Mouse (Mus musculus) heart, embryonic 12.5 days (tissue): ENCODE measurements around the gene Clic6. TPM values are rescaled to one million over a fixed set of nuclear protein-coding genes. Genes with fewer than 3 reads are reported as not detected.
A peak's percentile ranks its signal among the peaks of the same experiment; 100 is the strongest.
"Not testable (repeated sequence)": the region's sequence is repeated elsewhere in the genome, so short reads cannot be mapped to it uniquely, and the experiment has no call there.

Source experiments
- ATAC-seq: fragments of 200-750 bp; cut with Nextera tagmentation; 2 replicates; pipeline ENCODE4 v1.8.0; 2017; ENCODE audit warnings: moderate TSS enrichment, moderate library complexity; ENCODE audit not compliant: insufficient number of reproducible peaks, low FRiP score
- H3K27ac ChIP-seq: fragments of 300-500 bp; sonication (generic); 2 replicates; pipeline ENCODE4 v1.5.1; 2016; ENCODE audit warnings: mild to moderate bottlenecking, moderate library complexity; ENCODE audit not compliant: poor library complexity, severe bottlenecking
- H3K27me3 ChIP-seq: fragments of 300-500 bp; sonication (generic); replicated peaks from 2 replicates; pipeline ENCODE4 v1.6.1; 2016; ENCODE audit warnings: mild to moderate bottlenecking, moderate library complexity
- H3K36me3 ChIP-seq: fragments of 300-500 bp; sonication (generic); 2 replicates; pipeline ENCODE4 v1.6.1; 2016; ENCODE audit warnings: mild to moderate bottlenecking, moderate library complexity
- H3K4me1 ChIP-seq: fragments of 300-500 bp; sonication (generic); replicated peaks from 2 replicates; pipeline ENCODE4 v1.6.1; 2016; ENCODE audit warnings: mild to moderate bottlenecking
- H3K4me2 ChIP-seq: fragments of 300-500 bp; sonication (generic); 2 replicates; pipeline ENCODE4 v1.6.1; 2016; ENCODE audit warnings: mild to moderate bottlenecking, moderate library complexity
- H3K4me3 ChIP-seq: fragments of 300-500 bp; sonication (generic); 2 replicates; pipeline ENCODE4 v1.5.1; 2016; ENCODE audit warnings: mild to moderate bottlenecking
- H3K9ac ChIP-seq: fragments of 300-500 bp; sonication (generic); 2 replicates; pipeline ENCODE4 v1.6.1; 2016; ENCODE audit warnings: mild to moderate bottlenecking, moderate library complexity
- H3K9me3 ChIP-seq: fragments of 300-500 bp; sonication (generic); replicated peaks from 2 replicates; pipeline ENCODE4 v1.6.1; 2016; ENCODE audit warnings: mild to moderate bottlenecking, moderate library complexity
- WGBS: fragments of 180-500 bp; shearing (Covaris S2); methylation state at CpG from one replicate; pipeline ENCODE4 v1.1.7; 2016; 5-methylcytosine and 5-hydroxymethylcytosine counted together
- polyA plus RNA-seq: library from polyadenylated mRNA; unstranded; fragments of >200 nt; fragmentation: Nextera tagmentation; extraction: Ambion mirVana; gene quantifications from 2 replicates; pipeline ENCODE4 v1.2.1, GENCODE M21; 2016

Clic6 gene
- polyA plus RNA-seq, 1 experiment from 2014 or later = 1.8 TPM

DNA sequence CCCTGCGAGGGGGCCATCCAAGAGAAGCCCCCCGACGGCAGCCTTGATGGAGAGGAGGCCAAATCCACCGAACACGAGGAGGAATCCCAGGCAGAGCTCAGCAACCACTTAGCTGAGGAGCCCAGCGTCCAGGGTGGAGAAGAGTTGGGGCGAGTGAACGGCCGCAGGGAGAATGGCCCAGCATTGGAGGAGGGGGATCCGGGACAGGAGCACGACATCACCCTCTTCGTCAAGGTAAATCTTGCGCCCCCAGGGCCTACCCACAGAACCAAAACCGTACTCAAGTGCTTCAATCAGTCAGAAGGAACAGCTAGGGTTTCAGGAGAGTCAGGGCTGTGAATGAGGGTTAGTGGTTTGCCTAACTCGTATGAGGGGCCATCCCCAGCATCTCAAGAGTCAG lies 13.8 kb downstream of the Clic6 start:
- no peaks in the 10 kb centered on the region for H3K9me3 ChIP-seq
- H3K27me3 ChIP-seq = peaks cover 53% of the 10 kb centered on the region
- H3K9ac ChIP-seq = peak overlapping the region; percentile 50; the same call in 1 of the 2 replicates
- no peak overlapping the region for H3K27ac ChIP-seq
- peaks cover 12% of the 10 kb centered on the region for H3K4me1 ChIP-seq
- WGBS = 18% methylated on average over 15 of the region's 15 CpGs
- peak overlapping the region; percentile 82 for H3K4me2 ChIP-seq
- no peak for ATAC-seq
- H3K4me3 ChIP-seq = peak overlapping the region; percentile 51
- no peaks in the 10 kb centered on the region for H3K36me3 ChIP-seq

- Histone ChIP-seq H3K4me3 (no peak overlapping the region), H3K4me2 (no peak overlapping the region), H3K9me3 (no peaks in the 10 kb centered on the region), H3K4me1 (peaks cover 9% of the 10 kb centered on the region), H3K9ac (no peak overlapping the region), H3K36me3 (no peaks in the 10 kb centered on the region), H3K27me3 (peaks cover 57% of the 10 kb centered on the region), H3K27ac (no peak overlapping the region)
- WGBS = 80% methylated on average over 8 of the region's 8 CpGs
- ATAC-seq = no peak
Measured at GRCm38 (mm10) chr16:92500534-92500933, 15.0 kb downstream of the Clic6 start.

DNA sequence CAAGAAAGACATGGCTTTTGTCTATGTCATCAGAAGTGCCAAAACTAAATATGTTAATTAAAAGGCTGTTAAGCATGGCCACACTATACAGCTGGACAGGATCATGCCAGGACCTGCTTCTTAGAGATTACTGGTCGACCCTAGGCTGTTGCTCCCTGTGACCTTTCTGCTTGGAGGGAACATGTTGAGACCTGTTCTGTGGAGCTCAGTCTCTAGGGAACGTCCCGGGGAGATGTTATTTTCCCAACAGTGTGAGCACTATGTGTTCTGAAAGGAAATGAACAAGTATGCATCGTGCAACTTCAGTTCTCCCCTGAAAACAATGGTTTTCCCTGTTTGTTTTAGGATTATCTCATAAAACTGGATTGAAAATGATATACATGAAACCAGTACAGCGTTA lies 17.6 kb downstream of the Clic6 start:
- no peaks in the 10 kb centered on the region for H3K9me3 ChIP-seq
- H3K4me2 ChIP-seq = no peak overlapping the region
- H3K4me3 ChIP-seq = no peak overlapping the region
- ATAC-seq = no peak
- H3K4me1 ChIP-seq = peaks cover 8% of the 10 kb centered on the region
- H3K9ac ChIP-seq = no peak overlapping the region
- no peak overlapping the region for H3K27ac ChIP-seq
- WGBS = 52% methylated on average over 5 of the region's 5 CpGs
- no peaks in the 10 kb centered on the region for H3K36me3 ChIP-seq
- peaks cover 39% of the 10 kb centered on the region for H3K27me3 ChIP-seq

DNA sequence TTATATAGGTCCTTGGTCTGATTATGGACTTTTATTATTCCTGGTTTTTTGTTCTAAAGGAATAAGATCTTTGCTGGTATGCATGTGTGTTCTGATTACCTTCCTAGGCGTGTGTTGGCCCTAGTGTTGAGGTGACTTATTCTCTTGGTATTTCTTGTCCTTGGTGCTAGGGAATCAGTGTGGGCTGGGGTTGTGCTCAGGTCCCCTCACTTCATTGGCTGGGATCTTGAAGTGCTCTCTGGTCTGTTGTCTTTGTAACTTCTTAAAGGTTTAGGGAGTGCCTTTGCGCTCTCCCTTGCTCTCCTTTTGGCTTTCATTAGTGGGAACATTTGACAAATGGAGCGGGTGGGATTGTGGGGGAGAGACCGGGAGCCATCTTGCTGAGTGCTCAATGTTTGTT lies 22.0 kb downstream of the Clic6 start:
- Histone ChIP-seq H3K9ac (no peak overlapping the region), H3K27me3 (peaks cover 12% of the 10 kb centered on the region), H3K4me2 (no peak overlapping the region), H3K36me3 (no peaks in the 10 kb centered on the region), H3K9me3 (no peaks in the 10 kb centered on the region), H3K4me1 (no peaks in the 10 kb centered on the region), H3K4me3 (no peak overlapping the region), H3K27ac (no peak overlapping the region)
- WGBS = 74% methylated on average over 4 of the region's 4 CpGs
- ATAC-seq = no peak

- no peak overlapping the region for H3K4me2 ChIP-seq
- no peak overlapping the region for H3K9ac ChIP-seq
- H3K36me3 ChIP-seq = no peaks in the 10 kb centered on the region
- no peaks in the 10 kb centered on the region for H3K9me3 ChIP-seq
- WGBS = 72% methylated on average over 13 of the region's 13 CpGs
- ATAC-seq = no peak
- peaks cover 3% of the 10 kb centered on the region for H3K4me1 ChIP-seq
- peaks cover 16% of the 10 kb centered on the region for H3K27me3 ChIP-seq
- H3K27ac ChIP-seq = no peak overlapping the region
- H3K4me3 ChIP-seq = no peak overlapping the region
Measured at GRCm38 (mm10) chr16:92510835-92511772, 25.6 kb downstream of the Clic6 start.

GRCm38 (mm10) chr16:92511773-92512391 lies 26.3 kb downstream of the Clic6 start:
- Histone ChIP-seq H3K4me1 (peaks cover 6% of the 10 kb centered on the region), H3K9ac (no peak overlapping the region), H3K27ac (no peak overlapping the region), H3K4me2 (no peak overlapping the region), H3K36me3 (no peaks in the 10 kb centered on the region), H3K9me3 (no peaks in the 10 kb centered on the region), H3K27me3 (peaks cover 16% of the 10 kb centered on the region), H3K4me3 (no peak overlapping the region)
- WGBS = 58% methylated on average over 5 of the region's 5 CpGs
- no peak for ATAC-seq

- H3K4me2 ChIP-seq, H3K4me3 ChIP-seq, H3K27ac ChIP-seq, H3K4me1 ChIP-seq, H3K9me3 ChIP-seq, ATAC-seq, H3K36me3 ChIP-seq, H3K9ac ChIP-seq: not testable (repeated sequence)
- peaks cover 16% of the 10 kb centered on the region for H3K27me3 ChIP-seq
- 64% methylated on average over 9 of the region's 9 CpGs for WGBS
Measured at GRCm38 (mm10) chr16:92514896-92515295, 29.4 kb downstream of the Clic6 start.

DNA sequence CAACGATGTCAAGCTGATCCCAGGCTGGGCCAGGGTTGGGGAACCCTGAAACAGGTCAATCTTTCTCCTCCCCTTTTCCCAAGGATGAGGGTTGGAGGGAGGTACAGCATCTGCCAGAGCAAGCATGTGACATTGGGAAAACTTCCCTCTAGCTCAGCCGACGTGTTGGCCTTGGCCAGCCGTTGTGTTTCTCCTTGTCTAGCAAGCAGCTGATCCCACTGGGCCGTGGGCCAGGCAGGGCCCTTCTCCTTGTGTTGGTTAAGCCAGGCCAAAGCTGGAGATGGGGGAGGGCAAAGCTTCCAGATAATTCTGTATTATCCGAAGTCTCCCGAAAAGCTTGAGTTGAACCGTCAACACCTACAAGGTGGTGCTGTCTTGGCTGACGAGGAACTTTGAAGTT lies 30.6 kb downstream of the Clic6 start:
- WGBS = 46% methylated on average over 9 of the region's 9 CpGs
- peak; percentile 45; the same call in 1 of the 2 replicates for ATAC-seq
- peaks cover 6% of the 10 kb centered on the region for H3K4me1 ChIP-seq
- H3K9ac ChIP-seq = no peak overlapping the region
- no peak overlapping the region for H3K27ac ChIP-seq
- no peaks in the 10 kb centered on the region for H3K9me3 ChIP-seq
- no peaks in the 10 kb centered on the region for H3K36me3 ChIP-seq
- no peak overlapping the region for H3K4me3 ChIP-seq
- no peak overlapping the region for H3K4me2 ChIP-seq
- peaks cover 24% of the 10 kb centered on the region; the same call in 1 of the 2 replicates for H3K27me3 ChIP-seq

DNA sequence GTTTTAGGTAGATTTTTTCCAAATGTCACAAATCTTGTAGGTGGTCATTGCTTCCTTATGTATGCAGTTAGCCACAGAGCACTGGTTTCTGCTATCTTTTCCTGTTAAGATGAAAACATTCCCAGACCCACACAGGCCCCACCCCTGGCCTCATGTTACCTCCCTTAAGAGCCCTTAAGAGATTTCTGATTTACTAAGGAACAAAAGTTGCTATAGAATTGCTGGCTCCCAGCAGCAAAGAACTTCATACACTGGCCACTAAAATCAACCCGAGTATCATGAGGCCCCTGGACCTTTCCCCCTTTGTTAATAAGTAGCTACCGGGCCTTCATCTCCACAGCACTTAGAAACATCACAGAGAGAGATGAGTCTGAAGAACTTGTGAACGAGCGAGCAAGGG lies 33.2 kb downstream of the Clic6 start:
- no peak overlapping the region for H3K9ac ChIP-seq
- no peak overlapping the region for H3K4me2 ChIP-seq
- no peak for ATAC-seq
- no peak overlapping the region for H3K4me3 ChIP-seq
- no peaks in the 10 kb centered on the region for H3K9me3 ChIP-seq
- H3K4me1 ChIP-seq = peaks cover 6% of the 10 kb centered on the region
- WGBS = 53% methylated on average over 4 of the region's 4 CpGs
- H3K27me3 ChIP-seq = peaks cover 28% of the 10 kb centered on the region
- no peak overlapping the region for H3K27ac ChIP-seq
- H3K36me3 ChIP-seq = no peaks in the 10 kb centered on the region

DNA sequence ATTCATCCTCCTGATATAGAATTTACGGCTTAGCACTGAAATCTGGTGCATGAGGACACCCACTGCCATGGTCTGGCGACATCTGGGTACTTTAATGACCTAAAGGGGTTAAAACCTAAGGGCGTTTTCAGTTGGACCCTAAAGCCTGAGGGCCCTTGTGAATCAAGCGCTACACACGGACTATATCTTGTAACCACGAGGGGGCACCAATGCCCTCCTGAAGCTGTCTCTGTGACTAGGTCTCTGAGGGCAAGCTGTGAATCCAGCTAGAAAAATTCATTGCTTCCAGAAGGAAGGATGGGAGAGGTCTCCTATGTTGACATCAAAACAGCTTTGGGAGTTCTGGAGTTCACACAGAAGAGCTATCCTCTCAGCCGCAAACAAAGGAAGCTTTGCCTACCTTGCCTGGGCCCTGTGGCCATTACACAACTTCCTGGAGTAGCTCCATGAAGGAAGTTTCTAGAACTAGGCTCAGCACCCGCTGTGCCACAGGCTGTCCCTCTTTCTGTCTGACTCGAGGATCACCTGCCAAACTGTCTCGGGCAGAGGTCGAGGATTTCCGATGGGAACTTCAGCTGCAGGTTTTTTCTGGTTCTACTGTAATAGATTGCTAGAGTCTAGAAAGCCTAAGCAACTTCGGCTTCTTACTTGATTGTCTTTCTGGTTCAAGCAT lies 34.4 kb downstream of the Clic6 start:
- no peak overlapping the region for H3K9ac ChIP-seq
- no peaks in the 10 kb centered on the region for H3K9me3 ChIP-seq
- H3K27me3 ChIP-seq = peaks cover 30% of the 10 kb centered on the region
- no peak overlapping the region for H3K27ac ChIP-seq
- H3K4me1 ChIP-seq = peaks cover 6% of the 10 kb centered on the region
- no peak overlapping the region for H3K4me2 ChIP-seq
- no peaks in the 10 kb centered on the region for H3K36me3 ChIP-seq
- ATAC-seq = no peak
- H3K4me3 ChIP-seq = no peak overlapping the region
- 48% methylated on average over 13 of the region's 13 CpGs for WGBS

GRCm38 (mm10) chr16:92523351-92523750 lies 37.8 kb downstream of the Clic6 start:
- WGBS = 73% methylated on average over 8 of the region's 8 CpGs

More at GRCm38 (mm10) chr16:92523351-92523750, 37.8 kb downstream of the Clic6 start:
- H3K27me3 ChIP-seq = peaks cover 36% of the 10 kb centered on the region
- no peaks in the 10 kb centered on the region for H3K4me1 ChIP-seq
- H3K4me2 ChIP-seq = no peak overlapping the region
- H3K27ac ChIP-seq = no peak overlapping the region
- H3K36me3 ChIP-seq = no peaks in the 10 kb centered on the region
- H3K4me3 ChIP-seq = no peak overlapping the region
- no peak overlapping the region for H3K9ac ChIP-seq
- H3K9me3 ChIP-seq = no peaks in the 10 kb centered on the region
- ATAC-seq = no peak
